Mouse (Mus musculus) urinary bladder, postnatal 0 days (tissue): ENCODE data around the gene Dysf. TPM values are rescaled to one million over a fixed set of nuclear protein-coding genes. Genes with fewer than 3 reads are reported as not detected.

Experiments used
- polyA plus RNA-seq: library from polyadenylated mRNA; unstranded; fragments of >200 nt; fragmentation: Nextera tagmentation; extraction: Ambion mirVana; gene quantifications from 2 replicates; pipeline ENCODE4 v1.2.1, GENCODE M21; 2015

Gene Dysf
- 5.2 and 7.3 TPM in 2 replicates for polyA plus RNA-seq

DNA sequence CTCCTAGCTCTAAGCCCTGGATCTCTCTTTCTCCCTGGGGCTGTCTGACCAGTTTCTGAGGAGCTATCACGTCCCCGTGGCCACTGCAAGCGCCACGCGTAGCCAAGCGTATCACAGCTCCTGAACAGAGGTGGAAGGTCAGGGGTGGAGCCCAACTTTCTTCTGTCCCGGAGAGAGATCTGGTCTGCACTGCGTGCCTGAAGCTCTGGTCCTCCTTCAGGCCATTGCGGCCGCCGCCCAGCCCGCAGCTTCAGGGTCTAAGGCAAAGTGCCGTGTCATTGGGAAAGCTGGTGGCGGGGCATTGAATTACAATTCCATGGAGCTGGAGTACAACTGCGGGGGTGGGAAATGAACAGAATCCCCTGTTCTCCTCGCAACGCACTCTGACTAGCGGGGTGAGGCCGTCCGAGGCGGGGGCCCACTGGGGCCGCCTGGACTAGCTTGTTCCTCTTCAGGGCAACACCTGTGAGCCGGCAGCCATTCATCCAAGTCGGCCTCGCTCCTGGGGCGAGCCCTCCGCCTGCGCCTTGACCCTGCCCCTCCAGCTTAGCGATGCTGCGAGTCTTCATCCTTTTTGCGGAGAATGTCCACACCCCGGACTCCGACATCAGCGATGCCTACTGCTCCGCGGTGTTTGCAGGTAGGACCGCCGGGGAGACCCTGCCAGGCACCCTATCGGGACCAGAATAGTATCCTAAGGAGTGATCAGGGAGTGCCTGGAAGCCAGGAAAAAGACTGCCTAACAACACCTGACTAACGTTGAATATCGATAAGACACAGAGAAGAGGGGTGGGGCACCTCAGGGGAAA, at the start of gene Dysf:
TSS of gene Dysf (plus strand) at position 228 of the 809 bp plus-strand sequence.

Other genes with a start within 250 kb of the Dysf start
- gene Ankrd53, start 245.9 kb upstream of the Dysf start, polyA plus RNA-seq = not detected in 2 replicates
- gene Tex261, start 232.8 kb upstream of the Dysf start, polyA plus RNA-seq = 66.7 and 72.6 TPM in 2 replicates
- gene Nagk, start 213.6 kb upstream of the Dysf start, polyA plus RNA-seq = 104 and 107 TPM in 2 replicates
- gene Paip2b, start 176.8 kb upstream of the Dysf start, polyA plus RNA-seq = 7.4 and 8.9 TPM in 2 replicates
- 22.4 and 27.1 TPM in 2 replicates for gene Zfp638, start 141.5 kb upstream of the Dysf start, polyA plus RNA-seq